Mouse (Mus musculus) neural tube, embryonic 10.5 days (tissue): ENCODE results near the gene Fam229b.

Experiments
- DNase-seq: peaks from one replicate; pipeline ENCODE4 v3.0.0-alpha.2; 2017; ENCODE audit warnings: low spot score; ENCODE audit errors: extremely low spot score

Gene Fam229b

GRCm38 (mm10) chr10:39133462-39134310 is at the start of gene Fam229b, which contains the start of gene Tube1:
TSS of gene Fam229b (minus strand) at chr10:39133914.
TSS of gene Tube1 (plus strand) at chr10:39133976.
- peak; percentile 89 for DNase-seq

DNA sequence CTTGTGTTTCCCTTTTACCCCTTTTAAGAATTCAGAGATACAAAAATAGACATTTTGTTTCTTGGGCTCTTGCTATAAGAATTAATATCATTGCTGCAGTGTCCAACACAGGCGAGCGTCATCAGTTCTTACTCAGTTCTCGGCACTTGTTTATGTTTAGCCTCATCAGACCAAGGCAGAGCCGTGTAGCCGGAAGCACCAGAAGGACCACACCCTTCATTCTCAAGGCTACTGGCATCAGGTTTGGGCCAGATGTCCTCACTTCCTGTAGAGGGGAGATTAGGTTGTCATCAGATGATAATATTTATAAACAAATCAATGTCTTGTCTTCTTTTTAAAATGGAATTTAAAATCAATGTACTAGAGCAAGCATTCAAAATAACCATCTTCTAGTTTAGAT is 43.3 kb upstream of the Fam229b start:
- no peak for DNase-seq

- DNase-seq: no peak
These were observed 39.4 kb upstream of the Fam229b start for GRCm38 (mm10) chr10:39173077-39173476.

- DNase-seq: no peak
These were observed 38.8 kb upstream of the Fam229b start for GRCm38 (mm10) chr10:39172540-39172931.

DNA sequence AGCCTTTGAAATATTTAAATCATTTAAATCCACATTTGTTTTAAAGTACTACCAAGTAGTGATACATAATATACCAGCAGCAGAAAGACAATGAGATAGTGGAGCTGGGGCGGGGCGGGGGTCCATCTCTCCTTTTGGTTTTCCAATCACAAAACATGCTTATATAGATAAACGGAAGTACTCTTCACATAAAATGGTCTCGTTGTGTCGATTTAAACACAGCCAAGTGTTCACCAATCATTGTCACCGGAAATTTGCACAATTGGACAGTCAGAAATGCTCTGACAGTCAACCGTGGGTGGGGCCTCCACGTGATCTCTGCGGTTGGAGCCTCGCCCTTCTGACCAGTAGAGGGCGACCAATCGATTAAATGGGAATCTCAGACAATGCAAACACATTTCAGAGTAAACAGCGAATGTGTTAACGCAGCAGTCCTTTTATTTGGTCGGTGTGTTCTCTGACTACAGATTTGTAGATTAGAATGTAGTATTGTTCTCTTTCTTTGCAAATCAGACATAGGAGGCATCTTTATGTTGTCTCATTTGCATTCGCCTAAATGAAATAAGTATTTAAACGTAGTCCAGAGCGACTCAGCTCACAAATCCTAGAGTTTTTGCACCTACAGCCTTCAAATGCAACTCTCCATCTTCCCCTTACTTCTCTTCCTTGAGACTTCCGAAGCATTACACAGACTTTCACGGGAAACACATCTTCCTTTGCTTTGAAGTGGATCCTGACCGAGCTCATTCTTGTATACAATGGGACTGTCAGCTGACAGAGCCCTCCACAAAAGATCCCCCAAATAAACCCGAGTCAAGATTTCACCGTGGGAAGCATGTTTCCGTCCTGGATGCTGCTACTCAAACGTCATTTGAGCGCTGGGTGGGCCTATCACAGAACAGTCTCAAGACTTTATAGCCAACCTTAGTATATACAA is 38.2 kb upstream of the Fam229b start:
- DNase-seq: peak; percentile 84

DNA sequence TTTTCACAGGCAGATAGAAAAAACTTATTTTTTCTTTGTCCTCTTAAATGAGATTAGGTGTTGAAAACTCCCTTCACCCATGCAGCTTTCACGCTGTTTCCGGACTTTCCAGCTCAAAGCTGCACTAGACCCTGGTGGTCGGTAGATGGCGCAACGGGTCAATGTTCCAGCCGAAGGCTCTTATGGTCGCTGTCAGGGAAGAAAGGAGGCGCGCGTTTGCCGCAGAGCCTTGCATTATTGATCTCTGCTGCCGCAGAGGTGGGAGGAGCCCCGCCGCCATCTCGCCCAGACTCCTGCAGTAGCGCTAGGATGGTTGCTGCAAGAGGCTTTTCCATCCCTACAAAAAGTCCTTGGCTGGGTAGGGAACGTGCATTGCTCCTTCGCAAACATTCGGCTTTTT is 37.4 kb upstream of the Fam229b start:
- DNase-seq: peak; percentile 91

DNA sequence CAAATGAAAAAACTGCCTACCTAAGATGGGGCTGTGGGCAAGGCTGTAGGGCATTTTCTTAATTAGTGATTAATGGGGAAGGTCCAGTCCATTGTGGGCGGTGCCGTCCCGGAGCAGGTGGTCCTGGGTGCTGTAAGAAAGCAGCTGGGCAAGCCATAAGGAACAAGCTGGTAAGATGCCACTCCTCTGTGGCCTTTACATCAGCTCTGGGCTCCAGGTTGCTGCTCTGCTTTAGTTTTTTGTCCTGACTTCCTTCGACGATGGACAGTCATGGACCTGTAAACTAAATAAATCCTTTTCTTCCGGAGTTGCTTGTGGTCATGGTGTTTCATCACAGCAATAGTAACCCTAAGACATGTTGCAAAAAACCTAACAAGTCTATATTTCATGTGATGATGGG is 37.0 kb upstream of the Fam229b start:
- no peak for DNase-seq

DNA sequence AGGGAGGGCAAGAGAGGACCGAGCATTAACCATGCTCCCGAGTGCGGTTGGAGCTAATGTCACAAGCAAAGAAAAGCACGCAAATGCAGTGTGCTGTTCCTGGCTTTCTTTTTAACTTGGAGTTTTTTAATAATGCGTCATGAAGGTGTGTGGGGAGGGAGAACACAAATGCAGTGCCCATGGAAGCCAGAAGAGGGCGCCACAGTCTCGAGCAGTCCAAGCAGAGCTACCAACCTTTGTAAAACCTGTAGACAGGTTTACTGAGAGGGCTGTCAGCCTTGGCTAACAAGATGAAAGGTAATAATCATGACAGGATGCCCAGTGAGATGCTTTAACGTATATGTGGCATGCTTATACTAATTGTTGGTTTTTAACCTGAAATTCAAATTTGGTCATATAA is 36.5 kb upstream of the Fam229b start:
- DNase-seq: peak; percentile 78

GRCm38 (mm10) chr10:39169642-39170041 is 35.9 kb upstream of the Fam229b start:
- no peak for DNase-seq

- no peak for DNase-seq
These were observed 33.9 kb upstream of the Fam229b start for GRCm38 (mm10) chr10:39167611-39168010.

DNA sequence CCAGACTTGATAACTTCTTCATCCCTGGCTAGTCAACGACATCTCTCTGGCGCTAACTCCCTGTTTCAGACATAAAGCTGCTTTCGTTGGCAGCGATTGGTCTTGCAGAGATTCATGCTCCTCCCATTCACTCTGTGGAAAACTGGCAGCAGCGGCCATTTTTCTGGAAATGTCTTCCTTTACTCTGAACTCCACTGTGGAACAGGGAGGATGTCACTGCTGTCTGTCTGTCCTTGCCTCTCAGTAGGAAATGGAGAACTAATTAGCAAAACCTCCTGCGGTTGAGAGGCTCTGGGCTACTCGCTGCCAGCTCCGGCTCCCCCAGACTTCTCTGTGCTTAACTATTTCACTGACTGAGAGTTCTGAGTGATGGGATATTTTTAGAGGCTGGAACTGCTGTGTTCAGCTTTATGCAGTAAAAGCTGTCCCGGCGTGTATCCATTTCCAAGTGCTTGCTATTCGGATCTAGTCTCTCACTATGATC is 32.0 kb upstream of the Fam229b start:
- no peak for DNase-seq

DNA sequence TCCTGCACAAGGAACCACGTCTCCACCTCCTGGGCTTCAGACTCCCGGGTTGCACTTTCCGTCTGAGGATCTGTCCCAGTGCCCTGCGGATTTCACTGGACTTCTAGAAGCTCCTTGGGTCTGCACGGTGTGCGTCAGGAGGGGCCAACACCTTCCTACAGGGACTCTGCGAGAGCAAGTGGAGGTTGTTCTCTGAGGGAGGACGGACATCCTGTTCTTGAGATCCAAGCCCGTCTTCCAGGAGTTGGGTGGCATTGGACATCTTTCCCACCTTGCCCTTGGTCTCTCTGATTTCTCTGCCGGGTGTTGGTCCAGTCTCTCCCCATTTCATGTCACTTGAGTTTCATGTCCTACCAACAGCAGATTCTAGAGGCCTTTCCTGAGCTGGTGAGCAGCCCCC is 30.0 kb upstream of the Fam229b start, which contains the start of gene Ccn6:
Ccn6 (minus strand) TSS at position 101 of the 400 bp plus-strand sequence.
- no peak for DNase-seq

- no peak for DNase-seq
These were observed 29.2 kb upstream of the Fam229b start for GRCm38 (mm10) chr10:39162666-39163484.

DNA sequence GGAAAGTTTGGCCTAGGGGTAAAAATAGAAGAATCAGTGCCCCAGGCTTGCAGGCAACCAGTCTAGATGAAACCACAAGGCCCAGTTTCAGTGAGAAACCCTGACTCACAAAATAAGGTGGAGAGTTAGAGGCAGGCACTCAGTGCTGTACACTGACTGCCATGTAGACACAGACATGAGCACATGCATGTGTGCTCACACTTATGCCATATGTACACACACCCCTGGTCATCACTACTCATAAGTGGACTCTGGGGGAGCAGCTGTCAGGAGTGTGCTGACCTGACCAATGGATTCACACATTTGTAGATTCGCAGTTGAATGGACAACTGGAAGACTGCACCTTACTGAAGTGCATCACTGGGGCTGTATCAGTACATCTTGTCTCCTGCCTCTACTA is 27.7 kb upstream of the Fam229b start:
- no peak for DNase-seq

DNA sequence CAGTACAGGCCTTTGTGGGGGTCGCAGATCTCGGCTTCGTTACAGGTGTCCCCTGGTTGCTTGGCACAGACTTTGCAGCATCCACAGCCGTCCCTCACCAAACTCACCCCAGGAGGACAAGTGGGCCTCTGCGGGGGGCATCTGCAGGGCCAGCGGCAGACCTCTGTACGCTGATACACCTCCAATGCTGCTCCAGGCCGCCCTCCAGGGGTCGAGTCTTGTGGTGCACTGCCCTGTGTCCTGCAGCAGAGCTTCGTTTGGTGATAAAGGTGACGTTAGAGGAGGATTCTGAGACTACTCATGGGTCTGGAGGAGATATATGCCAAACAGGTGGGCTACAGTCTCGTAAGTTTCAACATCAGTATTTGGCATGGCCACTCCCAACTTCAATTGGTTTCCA is 24.6 kb upstream of the Fam229b start:
- DNase-seq: no peak

GRCm38 (mm10) chr10:39157321-39157720 is 23.6 kb upstream of the Fam229b start:
- no peak for DNase-seq

DNA sequence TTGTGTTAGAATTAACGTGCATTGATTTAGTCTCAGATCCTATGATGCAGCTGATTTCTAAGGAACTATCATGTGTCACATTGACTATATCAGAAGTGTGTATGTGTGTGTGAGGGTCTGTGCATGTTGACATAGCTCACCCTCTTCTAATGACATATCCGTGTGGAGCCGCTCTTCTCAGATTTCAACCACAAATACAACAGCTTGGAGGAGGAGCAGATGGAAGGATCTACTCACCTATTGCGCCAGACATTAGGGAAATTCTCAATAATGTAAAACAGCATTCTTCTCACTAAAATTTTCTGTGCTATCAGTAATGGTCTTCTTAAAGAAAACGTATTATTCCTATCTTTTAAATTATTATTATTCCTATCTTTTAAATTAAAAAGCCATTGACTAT is 23.0 kb upstream of the Fam229b start:
- no peak for DNase-seq

DNA sequence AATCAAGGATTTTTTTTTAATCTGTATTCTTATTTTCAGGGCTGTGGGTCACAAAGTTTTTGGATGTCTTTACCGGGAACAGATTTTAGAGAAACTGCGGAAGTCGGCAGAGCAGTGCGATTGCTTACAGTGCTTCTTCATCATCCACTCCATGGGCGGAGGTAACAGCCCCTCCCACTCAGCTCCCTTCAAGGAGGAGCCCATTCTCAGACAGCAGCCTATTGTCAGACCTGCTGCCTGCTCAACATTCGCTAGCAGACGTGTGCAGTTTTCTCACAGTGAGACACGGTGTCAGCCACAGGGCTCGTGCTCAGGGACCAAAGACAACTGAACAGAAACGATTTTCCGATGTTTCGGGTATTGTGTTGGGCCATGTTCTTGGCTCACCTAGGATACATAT is 8.5 kb upstream of the Fam229b start:
- DNase-seq: no peak

DNA sequence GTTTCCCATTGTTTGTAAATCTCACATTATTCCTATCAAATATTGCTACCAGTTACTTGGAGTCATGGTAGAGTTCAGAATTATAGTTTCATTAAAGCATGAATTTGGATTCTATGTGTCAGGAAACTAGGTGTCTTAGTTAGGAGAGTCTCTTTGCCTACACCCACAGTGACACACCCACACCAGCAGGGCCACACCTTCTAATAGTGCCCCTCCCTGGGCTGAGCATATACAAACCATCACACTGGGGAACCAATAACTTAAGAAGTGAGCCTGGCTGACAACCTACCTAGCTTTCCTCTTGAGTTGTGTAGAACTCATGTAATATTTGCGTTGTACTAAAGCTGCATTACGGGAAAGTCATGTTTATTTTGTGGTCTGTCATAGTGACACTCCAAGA is 7.7 kb upstream of the Fam229b start:
- no peak for DNase-seq

DNA sequence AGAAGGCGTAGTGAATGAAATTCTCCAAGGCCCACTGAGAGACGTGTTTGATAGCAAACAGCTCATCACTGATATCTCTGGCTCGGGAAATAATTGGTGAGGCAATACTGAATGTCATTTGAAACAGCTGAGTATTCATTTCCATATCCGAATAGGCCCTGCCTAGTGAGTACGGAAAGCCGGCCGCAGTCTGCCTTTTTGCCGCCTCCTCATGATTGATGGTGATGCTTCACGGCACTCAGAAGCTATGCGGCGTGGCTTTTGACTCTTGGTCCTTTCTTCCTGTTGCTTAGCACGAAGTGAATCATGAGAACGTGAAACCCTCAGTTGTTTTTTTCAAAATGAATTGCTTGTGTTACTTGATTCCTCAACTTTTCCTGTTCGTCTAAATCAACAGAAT is 7.1 kb upstream of the Fam229b start:
- DNase-seq: peak; percentile 39

DNA sequence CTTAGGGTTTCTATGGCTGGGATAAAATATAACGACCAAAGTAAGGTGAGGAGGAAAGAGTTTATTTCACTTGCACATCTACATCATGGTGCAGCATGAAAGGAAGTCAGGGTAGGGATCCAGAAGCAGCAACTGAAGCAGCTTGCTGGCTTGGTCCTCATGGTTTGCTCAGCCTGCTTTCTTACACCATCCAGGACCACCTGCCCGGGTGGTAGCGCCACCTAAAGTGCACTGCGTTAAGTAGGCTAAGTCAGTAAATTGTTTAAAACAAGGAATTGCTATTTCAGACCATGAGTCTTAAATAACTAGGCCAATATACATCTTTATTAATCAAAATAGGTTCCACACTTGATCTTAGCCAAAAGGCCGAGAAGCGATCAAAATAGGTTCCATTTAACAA is 5.0 kb upstream of the Fam229b start:
- DNase-seq: no peak
